Mouse (Mus musculus): ENCODE measurements at regions not wholly inside any gene's neighbourhood (a gene's known extent, or its start where the extent isn't known, plus 50 kb on each side); places are given as distances from the start of the nearest gene placed in this dataset.

GRCm38 (mm10) chr14:107033807-107034206 lies 927.8 kb downstream of the Trim52 start:
- DNase-seq: no peak
- 84% methylated on average over 2 of the region's 2 CpGs for WGBS
- H3K4me1 ChIP-seq (ENCODE audit: control insufficient read depth, insufficient read depth, low read length): no peaks in the 10 kb centered on the region
- TF ChIP-seq POLR2A (IDR thresholded peaks at IDR 0.05; ENCODE audit: borderline replicate concordance, insufficient read depth, low read length) (no peak), CTCF (IDR thresholded peaks at IDR 0.05; ENCODE audit: borderline replicate concordance, insufficient read depth, low read depth, low read length) (no peak)
- no peaks in the 10 kb centered on the region for H3K27me3 ChIP-seq (ENCODE audit: control insufficient read depth, insufficient read depth, low read length)
- H3K4me3 ChIP-seq (replicated peaks; ENCODE audit: insufficient read depth, low read depth, low read length): no peak overlapping the region
- no peak overlapping the region for H3K27ac ChIP-seq (ENCODE audit: insufficient read depth, low read length)

DNA sequence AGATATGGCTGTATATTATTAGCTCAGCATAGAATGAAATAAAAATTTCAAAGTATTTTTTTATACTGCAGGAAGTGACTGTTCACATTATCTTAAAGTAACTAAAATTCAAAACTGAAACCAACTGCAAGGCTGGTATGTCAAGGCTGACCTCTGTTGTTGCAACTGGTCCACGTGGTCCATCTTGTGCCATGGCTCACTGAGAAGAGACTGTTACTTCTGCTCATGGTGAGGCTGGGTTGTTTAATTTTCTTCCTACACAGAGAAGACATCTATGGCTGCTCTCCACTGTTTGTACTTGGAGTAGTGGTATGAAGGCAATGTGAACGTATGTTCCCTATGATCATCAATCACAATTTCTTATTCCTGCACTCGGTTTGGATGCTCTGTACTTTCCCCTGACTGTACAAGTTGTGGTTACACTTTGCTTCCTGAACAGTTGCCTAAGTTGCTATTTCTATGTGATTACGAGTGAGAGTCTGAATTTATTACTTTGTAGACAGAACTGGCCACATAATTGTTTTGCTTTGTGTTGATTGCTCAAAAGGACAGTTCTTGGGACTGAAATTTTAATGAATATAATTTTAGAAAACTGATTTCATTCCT lies 946.1 kb downstream of the Trim52 start:
- whole genome bisulfite sequencing: 90% methylated on average over 4 of the region's 4 CpGs
- H3K4me1 ChIP-seq (ENCODE audit: control insufficient read depth, insufficient read depth, low read length): no peaks in the 10 kb centered on the region
- DNase-seq: no peak
- TF ChIP-seq POLR2A (IDR thresholded peaks at IDR 0.05; ENCODE audit: borderline replicate concordance, insufficient read depth, low read length): no peak
- no peak for TF ChIP-seq CTCF (IDR thresholded peaks at IDR 0.05; ENCODE audit: borderline replicate concordance, insufficient read depth, low read depth, low read length)
- no peak overlapping the region for H3K4me3 ChIP-seq (replicated peaks; ENCODE audit: insufficient read depth, low read depth, low read length)
- no peak overlapping the region for H3K27ac ChIP-seq (ENCODE audit: insufficient read depth, low read length)
- no peaks in the 10 kb centered on the region for H3K27me3 ChIP-seq (ENCODE audit: control insufficient read depth, insufficient read depth, low read length)

GRCm38 (mm10) chr14:107068592-107068991 lies 962.6 kb downstream of the Trim52 start:
- no peak for DNase-seq
- no peak for TF ChIP-seq POLR2A (IDR thresholded peaks at IDR 0.05; ENCODE audit: borderline replicate concordance, insufficient read depth, low read length)
- no peak for TF ChIP-seq CTCF (IDR thresholded peaks at IDR 0.05; ENCODE audit: borderline replicate concordance, insufficient read depth, low read depth, low read length)

GRCm38 (mm10) chr14:107080407-107080806 lies 974.4 kb downstream of the Trim52 start:
- Histone ChIP-seq H3K27me3 (ENCODE audit: control insufficient read depth, insufficient read depth, low read length) (no peaks in the 10 kb centered on the region), H3K27ac (ENCODE audit: insufficient read depth, low read length) (no peak overlapping the region), H3K4me3 (replicated peaks; ENCODE audit: insufficient read depth, low read depth, low read length) (no peak overlapping the region), H3K4me1 (ENCODE audit: control insufficient read depth, insufficient read depth, low read length) (no peaks in the 10 kb centered on the region)
- no peak for TF ChIP-seq CTCF (IDR thresholded peaks at IDR 0.05; ENCODE audit: borderline replicate concordance, insufficient read depth, low read depth, low read length)
- TF ChIP-seq POLR2A (IDR thresholded peaks at IDR 0.05; ENCODE audit: borderline replicate concordance, insufficient read depth, low read length): no peak
- DNase-seq: no peak

More at GRCm38 (mm10) chr14:107068592-107068991, 962.6 kb downstream of the Trim52 start:
- Histone ChIP-seq H3K4me3 (replicated peaks; ENCODE audit: insufficient read depth, low read depth, low read length) (no peak overlapping the region), H3K27ac (ENCODE audit: insufficient read depth, low read length) (no peak overlapping the region), H3K27me3 (ENCODE audit: control insufficient read depth, insufficient read depth, low read length) (no peaks in the 10 kb centered on the region), H3K4me1 (ENCODE audit: control insufficient read depth, insufficient read depth, low read length) (no peaks in the 10 kb centered on the region)
